Mouse (Mus musculus) ES-Bruce4 (cell line): ENCODE measurements around the gene 2610301B20Rik.

ENCODE experiments used
- EP300 ChIP-seq: IDR thresholded peaks from 2 replicates; pipeline ENCODE4 v1.6.1; 2011; ENCODE audit warnings: low read depth, low read length; ENCODE audit not compliant: insufficient read depth
- POLR2A ChIP-seq: IDR thresholded peaks from one replicate; pipeline ENCODE4 v1.8.1; 2011; ENCODE audit warnings: low read length; ENCODE audit not compliant: insufficient read depth

DNA sequence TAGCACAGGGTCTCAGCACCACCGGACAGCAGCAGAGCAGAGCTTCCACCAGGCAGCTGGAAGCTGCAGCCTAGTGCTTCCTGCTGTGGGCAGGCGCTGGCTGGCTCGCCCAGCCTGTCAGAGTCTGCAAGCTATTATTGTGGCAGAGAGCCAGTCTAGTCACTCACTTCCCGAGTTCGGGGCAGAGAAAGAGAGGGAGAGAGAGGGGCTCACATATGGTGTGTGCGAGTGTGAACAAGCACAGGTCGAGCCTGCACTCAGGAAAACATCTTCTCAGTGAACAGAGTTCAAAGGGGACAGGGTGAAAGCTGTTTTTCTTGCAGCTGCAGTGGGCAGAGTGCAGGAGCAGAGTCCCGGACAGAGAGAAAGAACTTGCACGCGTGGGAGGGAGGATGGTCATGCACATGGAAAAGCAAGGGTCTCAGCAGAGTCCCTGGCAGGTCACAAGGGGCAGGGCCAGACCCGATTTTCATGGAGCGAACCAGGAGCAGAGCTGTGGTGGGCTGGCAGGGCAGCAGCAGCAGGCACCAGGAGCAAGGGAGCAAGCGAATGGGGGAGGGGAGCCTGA is 31.0 kb downstream of the 2610301B20Rik start:
- no peak for TF ChIP-seq POLR2A
- TF ChIP-seq EP300: no peak
